9 mouse cellular contexts compared by ENCODE assay signal in the genomic region with DNA sequence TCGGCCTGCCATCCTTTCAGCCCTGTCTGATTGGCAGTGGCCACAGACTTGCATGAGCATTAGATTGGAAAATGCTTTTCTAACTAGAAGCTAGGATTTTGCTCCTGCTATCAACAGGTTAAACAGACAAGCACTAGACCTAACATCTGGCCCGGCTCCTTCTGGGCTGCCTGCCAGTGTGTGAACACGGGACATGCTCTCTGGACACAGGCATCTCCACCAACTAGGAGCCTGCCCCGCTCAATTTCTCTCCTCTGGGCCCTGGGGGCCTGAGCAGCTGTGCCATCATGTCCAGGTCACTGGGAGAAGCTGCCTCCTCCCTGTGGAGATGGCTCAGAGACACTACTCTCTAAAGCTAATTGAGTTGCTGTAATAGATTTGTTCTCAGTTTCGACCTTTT.
DNase-seq lines count a peak whose midpoint lies in the region; ATAC-seq lines count a peak whose summit lies in the region.
"Had no signal": no experiment of that assay in that cellular context is flagged by ENCODE, and none has a peak within 500 bp of the region (broad histone marks: within the 10 kb centered on the region; RNA-seq: fewer than 3 reads in every experiment).

No protein-coding gene starts in this region.

- no peaks in the 10 kb centered on the region for H3K36me3 ChIP-seq in limb, embryonic 13.5 days
- H3K36me3 ChIP-seq in limb, embryonic 10.5 days, result no peaks in the 10 kb centered on the region
- H3K36me3 ChIP-seq in midbrain, embryonic 16.5 days (ENCODE audit: control insufficient read depth, insufficient read depth, low read length), result no peaks in the 10 kb centered on the region
- H3K36me3 ChIP-seq: midbrain, embryonic 12.5 days had no signal

- H3K4me1 ChIP-seq in limb, embryonic 13.5 days, result peaks cover 11% of the 10 kb centered on the region
- 0 out of 2 replicates have a peak, but pooled peaks cover 2% of the 10 kb centered on the region for H3K4me1 ChIP-seq in limb, embryonic 10.5 days
- H3K4me1 ChIP-seq in midbrain, embryonic 16.5 days (ENCODE audit: control insufficient read depth, insufficient read depth, low read length), result no peaks in the 10 kb centered on the region
- H3K4me1 ChIP-seq: midbrain, embryonic 12.5 days had no signal

- H3K4me2 ChIP-seq in limb, embryonic 13.5 days (replicated peaks), result 0 out of 2 replicates have a peak overlapping the region, but pooled peaks have one; percentile 7
- no peak overlapping the region for H3K4me2 ChIP-seq in midbrain, embryonic 16.5 days (ENCODE audit: low read length)
- H3K4me2 ChIP-seq: midbrain, embryonic 12.5 days had no signal

- no peaks in the 10 kb centered on the region for H3K9me3 ChIP-seq in limb, embryonic 13.5 days
- no peaks in the 10 kb centered on the region for H3K9me3 ChIP-seq in limb, embryonic 10.5 days (replicated peaks)
- no peaks in the 10 kb centered on the region for H3K9me3 ChIP-seq in midbrain, embryonic 16.5 days (replicated peaks; ENCODE audit: control insufficient read depth, low read length, poor library complexity, severe bottlenecking)
- H3K9me3 ChIP-seq: midbrain, embryonic 12.5 days had no signal

- no peak for DNase-seq in limb, embryonic 10.5 days (ENCODE audit: low spot score)
- peak; percentile 77 for DNase-seq in adrenal gland, postnatal 14 days
- DNase-seq in heart, adult 8-10 months (ENCODE audit: low spot score), result peak; percentile 69
- peak; percentile 68 to 85 for DNase-seq in kidney, postnatal 36 days
- DNase-seq: thymus, adult 2 months had no signal

- WGBS in limb, embryonic 13.5 days, result 37% methylated on average over 5 of the region's 5 CpGs
- 83% methylated on average over 5 of the region's 5 CpGs for WGBS in limb, embryonic 10.5 days
- WGBS in midbrain, embryonic 16.5 days, result 66% methylated on average over 5 of the region's 5 CpGs

- peak; percentile 79; the same call in 1 of the 2 replicates for ATAC-seq in limb, embryonic 13.5 days (ENCODE audit: low FRiP score, low read depth)
- ATAC-seq in CD4-positive, CD25-positive, alpha-beta regulatory T cell, adult 4 months, result no peak
- ATAC-seq in midbrain, embryonic 16.5 days, result no peak

- no peak overlapping the region for H3K4me3 ChIP-seq in limb, embryonic 13.5 days
- H3K4me3 ChIP-seq in limb, embryonic 10.5 days, result no peak overlapping the region
- H3K4me3 ChIP-seq in midbrain, embryonic 16.5 days (ENCODE audit: low read depth, low read length), result no peak overlapping the region
- H3K4me3 ChIP-seq: midbrain, embryonic 12.5 days had no signal

- no peaks in the 10 kb centered on the region for H3K27me3 ChIP-seq in limb, embryonic 13.5 days
- no peaks in the 10 kb centered on the region for H3K27me3 ChIP-seq in limb, embryonic 10.5 days (ENCODE audit: low read depth, poor library complexity, severe bottlenecking)
- H3K27me3 ChIP-seq in midbrain, embryonic 16.5 days (ENCODE audit: control insufficient read depth, insufficient read depth, low read depth, low read length), result no peaks in the 10 kb centered on the region
- H3K27me3 ChIP-seq: midbrain, embryonic 12.5 days had no signal

- no peak overlapping the region for H3K9ac ChIP-seq in limb, embryonic 13.5 days
- no peak overlapping the region for H3K9ac ChIP-seq in midbrain, embryonic 16.5 days (ENCODE audit: low read depth, low read length)
- H3K9ac ChIP-seq: midbrain, embryonic 12.5 days had no signal

- H3K27ac ChIP-seq in limb, embryonic 13.5 days, result no peak overlapping the region
- no peak overlapping the region for H3K27ac ChIP-seq in limb, embryonic 10.5 days
- no peak overlapping the region for H3K27ac ChIP-seq in midbrain, embryonic 16.5 days (ENCODE audit: low read length)
- H3K27ac ChIP-seq: midbrain, embryonic 12.5 days had no signal
